Mouse (Mus musculus): ENCODE measurements around the gene Spn. TPM values are rescaled to one million over a fixed set of nuclear protein-coding genes. Genes with fewer than 3 reads are reported as not detected.

Gene Spn
- polyA plus RNA-seq, 1 experiment from 2014 or later, result 1.0 TPM

- Histone ChIP-seq H3K9ac (no peak overlapping the region), H3K27ac (no peak overlapping the region), H3K9me3 (no peaks in the 10 kb centered on the region), H3K4me1 (peaks cover 18% of the 10 kb centered on the region), H3K4me3 (replicated peaks) (no peak overlapping the region), H3K36me3 (no peaks in the 10 kb centered on the region), H3K4me2 (no peak overlapping the region), H3K27me3 (replicated peaks) (no peaks in the 10 kb centered on the region)
- no peak for ATAC-seq (ENCODE audit: insufficient read depth, low FRiP score, low read depth)
- WGBS, result 50% methylated on average over 11 of the region's 12 CpGs
These were observed 23.9 kb downstream of the Spn start for GRCm38 (mm10) chr7:127113614-127114259.

- Histone ChIP-seq H3K27ac (no peak overlapping the region), H3K27me3 (replicated peaks) (no peaks in the 10 kb centered on the region), H3K9me3 (no peaks in the 10 kb centered on the region), H3K36me3 (no peaks in the 10 kb centered on the region), H3K4me1 (peaks cover 18% of the 10 kb centered on the region), H3K4me3 (replicated peaks) (no peak overlapping the region), H3K4me2 (no peak overlapping the region), H3K9ac (no peak overlapping the region)
- ATAC-seq (ENCODE audit: insufficient read depth, low FRiP score, low read depth), result no peak
- WGBS, result 36% methylated on average over 9 of the region's 9 CpGs
These were observed 24.6 kb downstream of the Spn start for GRCm38 (mm10) chr7:127112921-127113597.

- no peak for ATAC-seq (ENCODE audit: insufficient read depth, low FRiP score, low read depth)
- H3K36me3 ChIP-seq, result no peaks in the 10 kb centered on the region
- WGBS, result 68% methylated on average over 12 of the region's 12 CpGs
- H3K4me2 ChIP-seq, result no peak overlapping the region
- H3K9ac ChIP-seq, result no peak overlapping the region
- no peak overlapping the region for H3K4me3 ChIP-seq (replicated peaks)
- H3K4me1 ChIP-seq, result peaks cover 13% of the 10 kb centered on the region; the same call in 1 of the 2 replicates
- no peak overlapping the region for H3K27ac ChIP-seq
- no peaks in the 10 kb centered on the region for H3K9me3 ChIP-seq
- no peaks in the 10 kb centered on the region for H3K27me3 ChIP-seq (replicated peaks)
These were observed 25.3 kb downstream of the Spn start for GRCm38 (mm10) chr7:127112251-127112841.

- no peak for ATAC-seq (ENCODE audit: insufficient read depth, low FRiP score, low read depth)
- WGBS, result 39% methylated on average over 6 of the region's 6 CpGs
These were observed 26.2 kb downstream of the Spn start for GRCm38 (mm10) chr7:127111461-127111860.

GRCm38 (mm10) chr7:127110239-127111007, 27.2 kb downstream of the Spn start:
- H3K36me3 ChIP-seq, result no peaks in the 10 kb centered on the region

More at GRCm38 (mm10) chr7:127111461-127111860, 26.2 kb downstream of the Spn start:
- H3K27ac ChIP-seq, result no peak overlapping the region
- H3K9me3 ChIP-seq, result no peaks in the 10 kb centered on the region
- no peak overlapping the region for H3K4me3 ChIP-seq (replicated peaks)
- H3K4me1 ChIP-seq, result peaks cover 13% of the 10 kb centered on the region; the same call in 1 of the 2 replicates
- no peaks in the 10 kb centered on the region for H3K36me3 ChIP-seq
- no peaks in the 10 kb centered on the region for H3K27me3 ChIP-seq (replicated peaks)
- H3K9ac ChIP-seq, result no peak overlapping the region
- no peak overlapping the region for H3K4me2 ChIP-seq

GRCm38 (mm10) chr7:127105551-127105950, 32.1 kb downstream of the Spn start:
- Histone ChIP-seq H3K4me2 (no peak overlapping the region), H3K4me1 (peaks cover 3% of the 10 kb centered on the region), H3K36me3 (no peaks in the 10 kb centered on the region), H3K9ac (no peak overlapping the region), H3K9me3 (no peaks in the 10 kb centered on the region), H3K27ac (no peak overlapping the region), H3K4me3 (replicated peaks) (no peak overlapping the region), H3K27me3 (replicated peaks) (no peaks in the 10 kb centered on the region)
- no peak for ATAC-seq (ENCODE audit: insufficient read depth, low FRiP score, low read depth)
- WGBS, result 79% methylated on average over 7 of the region's 7 CpGs

More at GRCm38 (mm10) chr7:127110239-127111007, 27.2 kb downstream of the Spn start:
- 42% methylated on average over 18 of the region's 18 CpGs for WGBS
- no peak for ATAC-seq (ENCODE audit: insufficient read depth, low FRiP score, low read depth)
- Histone ChIP-seq H3K4me3 (replicated peaks) (no peak overlapping the region), H3K9me3 (no peaks in the 10 kb centered on the region), H3K27me3 (replicated peaks) (no peaks in the 10 kb centered on the region), H3K4me2 (no peak overlapping the region), H3K9ac (no peak overlapping the region), H3K4me1 (peaks cover 13% of the 10 kb centered on the region; the same call in 1 of the 2 replicates), H3K27ac (no peak overlapping the region)

GRCm38 (mm10) chr7:127104560-127105332, 32.9 kb downstream of the Spn start:
- peaks cover 3% of the 10 kb centered on the region for H3K4me1 ChIP-seq
- no peak overlapping the region for H3K27ac ChIP-seq
- H3K36me3 ChIP-seq, result no peaks in the 10 kb centered on the region
- H3K27me3 ChIP-seq (replicated peaks), result no peaks in the 10 kb centered on the region
- peak; percentile 84; the same call in 1 of the 2 replicates for ATAC-seq (ENCODE audit: insufficient read depth, low FRiP score, low read depth)
- 13% methylated on average over 17 of the region's 17 CpGs for WGBS
- peak overlapping the region; percentile 68 for H3K4me2 ChIP-seq
- H3K9me3 ChIP-seq, result no peaks in the 10 kb centered on the region
- peak overlapping the region; percentile 35 for H3K4me3 ChIP-seq (replicated peaks)
- H3K9ac ChIP-seq, result peak overlapping the region; percentile 37; the same call in 1 of the 2 replicates

GRCm38 (mm10) chr7:127103960-127104359, 33.7 kb downstream of the Spn start:
- no peak for ATAC-seq (ENCODE audit: insufficient read depth, low FRiP score, low read depth)
- H3K9ac ChIP-seq, result no peak overlapping the region
- WGBS, result 56% methylated on average over 6 of the region's 6 CpGs
- no peak overlapping the region for H3K4me2 ChIP-seq
- no peaks in the 10 kb centered on the region for H3K9me3 ChIP-seq
- H3K36me3 ChIP-seq, result no peaks in the 10 kb centered on the region
- H3K4me1 ChIP-seq, result peaks cover 3% of the 10 kb centered on the region
- H3K27me3 ChIP-seq (replicated peaks), result no peaks in the 10 kb centered on the region
- H3K27ac ChIP-seq, result no peak overlapping the region
- H3K4me3 ChIP-seq (replicated peaks), result no peak overlapping the region

GRCm38 (mm10) chr7:127102148-127102547, 35.5 kb downstream of the Spn start:
- Histone ChIP-seq H3K36me3 (no peaks in the 10 kb centered on the region), H3K27me3 (replicated peaks) (no peaks in the 10 kb centered on the region), H3K4me3 (replicated peaks) (no peak overlapping the region), H3K4me2 (no peak overlapping the region), H3K27ac (0 out of 2 replicates have a peak overlapping the region, but pooled peaks have one; percentile 11), H3K9me3 (no peaks in the 10 kb centered on the region), H3K4me1 (peaks cover 3% of the 10 kb centered on the region), H3K9ac (no peak overlapping the region)
- no peak for ATAC-seq (ENCODE audit: insufficient read depth, low FRiP score, low read depth)
- WGBS, result 70% methylated on average over 6 of the region's 6 CpGs

- 26% methylated on average over 2 of the region's 2 CpGs for WGBS
- H3K27ac ChIP-seq, result no peak overlapping the region
- peaks cover 3% of the 10 kb centered on the region for H3K4me1 ChIP-seq
- no peaks in the 10 kb centered on the region for H3K36me3 ChIP-seq
- peak; percentile 45; the same call in 1 of the 2 replicates for ATAC-seq (ENCODE audit: insufficient read depth, low FRiP score, low read depth)
- H3K4me3 ChIP-seq (replicated peaks), result no peak overlapping the region
- H3K9ac ChIP-seq, result no peak overlapping the region
- H3K9me3 ChIP-seq, result no peaks in the 10 kb centered on the region
- no peaks in the 10 kb centered on the region for H3K27me3 ChIP-seq (replicated peaks)
- no peak overlapping the region for H3K4me2 ChIP-seq
These were observed 36.1 kb downstream of the Spn start for GRCm38 (mm10) chr7:127101451-127102016.

GRCm38 (mm10) chr7:127099528-127099927, 38.1 kb downstream of the Spn start:
- ATAC-seq (ENCODE audit: insufficient read depth, low FRiP score, low read depth), result no peak
- Histone ChIP-seq H3K9me3 (no peaks in the 10 kb centered on the region), H3K4me2 (no peak overlapping the region), H3K9ac (no peak overlapping the region), H3K27me3 (replicated peaks) (no peaks in the 10 kb centered on the region), H3K27ac (no peak overlapping the region), H3K36me3 (no peaks in the 10 kb centered on the region), H3K4me3 (replicated peaks) (no peak overlapping the region), H3K4me1 (peaks cover 3% of the 10 kb centered on the region; the same call in 1 of the 2 replicates)
- WGBS, result 73% methylated on average over 4 of the region's 4 CpGs
